Mouse (Mus musculus): ENCODE data around the gene Ifngr2.
A peak's percentile ranks its signal among the peaks of the same experiment; 100 is the strongest.

- TF ChIP-seq POLR2A (IDR thresholded peaks at IDR 0.05; ENCODE audit: insufficient read depth, low read length) (no peak), CTCF (IDR thresholded peaks at IDR 0.05; ENCODE audit: low read depth, low read length) (peak; percentile 54), EP300 (IDR thresholded peaks at IDR 0.05; ENCODE audit: insufficient read depth, low read depth, low read length) (no peak)
These were observed 14.2 kb downstream of the Ifngr2 start for GRCm38 (mm10) chr16:91561099-91561498.
